Mouse (Mus musculus) stomach, postnatal 0 days (tissue): Measurements from ENCODE around the gene Gm5458.
"Not testable (repeated sequence)": the region's sequence is repeated elsewhere in the genome, so short reads cannot be mapped to it uniquely, and the experiment has no call there.

ENCODE experiments used
- CTCF ChIP-seq: IDR thresholded peaks from 2 replicates; pipeline ENCODE4 v1.5.1; 2016; ENCODE audit warnings: antibody characterized with exemption, low read depth, mild to moderate bottlenecking, moderate library complexity
- EP300 ChIP-seq: optimal IDR thresholded peaks from 2 replicates; pipeline ENCODE3; 2016; ENCODE audit warnings: antibody characterized with exemption

DNA sequence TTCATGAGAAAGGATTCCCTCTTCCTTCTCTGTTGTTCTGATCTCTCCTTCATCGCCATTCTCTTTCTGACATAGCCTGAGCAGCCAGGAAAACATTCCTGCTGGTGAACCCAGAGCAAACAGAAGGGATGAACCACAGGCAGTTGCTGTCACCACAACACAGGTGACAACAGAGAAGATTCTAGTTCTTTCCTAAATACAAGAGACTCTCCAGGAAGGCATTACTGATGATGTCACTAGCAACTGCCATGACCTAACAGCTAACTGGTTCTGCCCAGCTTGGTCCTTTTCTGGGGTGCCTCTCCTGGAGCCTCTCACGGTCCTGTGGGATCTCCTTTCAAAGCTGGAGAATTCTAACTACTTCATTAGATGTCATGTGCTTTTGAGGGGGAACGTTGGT is 52.5 kb downstream of the Gm5458 start, which contains the start of gene Gm2244:
- not testable (repeated sequence) for TF ChIP-seq CTCF, EP300
